Mouse (Mus musculus): ENCODE measurements around the gene Snx18. TPM values are rescaled to one million over a fixed set of nuclear protein-coding genes. Genes with fewer than 3 reads are reported as not detected.
A peak's percentile ranks its signal among the peaks of the same experiment; 100 is the strongest.

Gene Snx18
- total RNA-seq (2021) = 22.6 and 27.6 TPM in 2 replicates
- long read RNA-seq, experiment 1, full-length matches to known transcripts = 20 of 25 reads
- long read RNA-seq, experiment 1, partial matches to known transcripts = 4 of 25 reads
- long read RNA-seq, experiment 1, other reads (novel, unspliced or antisense) = 1 of 25 reads
- long read RNA-seq, experiment 2, full-length matches to known transcripts = 24 of 30 reads
- long read RNA-seq, experiment 2, partial matches to known transcripts = 0 of 30 reads
- long read RNA-seq, experiment 2, other reads (novel, unspliced or antisense) = 6 of 30 reads

- peak; percentile 96 for DNase-seq
Measured at GRCm38 (mm10) chr13:113617891-113618823, at the start of gene Snx18. Snx18 (minus strand) TSS chr13:113618564.

GRCm38 (mm10) chr13:113663883-113664282 is 45.5 kb upstream of the Snx18 start:
- no peak for DNase-seq

- DNase-seq = peak; percentile 69
Measured at GRCm38 (mm10) chr13:113663151-113663779, 44.9 kb upstream of the Snx18 start, which contains the start of gene Hspb3. Hspb3 (minus strand) TSS chr13:113663676.

- no peak for DNase-seq
Measured at GRCm38 (mm10) chr13:113661826-113662271, 43.5 kb upstream of the Snx18 start.

GRCm38 (mm10) chr13:113660576-113661310 is 42.4 kb upstream of the Snx18 start:
- no peak for DNase-seq

- DNase-seq = no peak
Measured at GRCm38 (mm10) chr13:113657204-113657603, 38.8 kb upstream of the Snx18 start.

GRCm38 (mm10) chr13:113656639-113657038 is 38.3 kb upstream of the Snx18 start:
- no peak for DNase-seq

- no peak for DNase-seq
Measured at GRCm38 (mm10) chr13:113655511-113655910, 37.1 kb upstream of the Snx18 start.

GRCm38 (mm10) chr13:113640944-113641597 is 22.7 kb upstream of the Snx18 start:
- DNase-seq = no peak

GRCm38 (mm10) chr13:113638914-113639313 is 20.6 kb upstream of the Snx18 start:
- DNase-seq = no peak

- DNase-seq = no peak
Measured at GRCm38 (mm10) chr13:113635799-113636222, 17.4 kb upstream of the Snx18 start.

GRCm38 (mm10) chr13:113634732-113635481 is 16.5 kb upstream of the Snx18 start:
- DNase-seq = no peak

- no peak for DNase-seq
Measured at GRCm38 (mm10) chr13:113632506-113632905, 14.1 kb upstream of the Snx18 start.

- no peak for DNase-seq
Measured at GRCm38 (mm10) chr13:113627601-113628000, 9.2 kb upstream of the Snx18 start.

- no peak for DNase-seq
Measured at GRCm38 (mm10) chr13:113622865-113623255, 4.5 kb upstream of the Snx18 start.

GRCm38 (mm10) chr13:113622122-113622864 is 3.9 kb upstream of the Snx18 start:
- DNase-seq = no peak

- peak; percentile 41 for DNase-seq
Measured at GRCm38 (mm10) chr13:113619003-113619402, 639 bp upstream of the Snx18 start.

GRCm38 (mm10) chr13:113617338-113617890 is 950 bp downstream of the Snx18 start:
- DNase-seq = no peak

- DNase-seq = no peak
Measured at GRCm38 (mm10) chr13:113616751-113617337, 1.5 kb downstream of the Snx18 start.
